ENCODE assay signal across 8 mouse cellular contexts in the genomic region with DNA sequence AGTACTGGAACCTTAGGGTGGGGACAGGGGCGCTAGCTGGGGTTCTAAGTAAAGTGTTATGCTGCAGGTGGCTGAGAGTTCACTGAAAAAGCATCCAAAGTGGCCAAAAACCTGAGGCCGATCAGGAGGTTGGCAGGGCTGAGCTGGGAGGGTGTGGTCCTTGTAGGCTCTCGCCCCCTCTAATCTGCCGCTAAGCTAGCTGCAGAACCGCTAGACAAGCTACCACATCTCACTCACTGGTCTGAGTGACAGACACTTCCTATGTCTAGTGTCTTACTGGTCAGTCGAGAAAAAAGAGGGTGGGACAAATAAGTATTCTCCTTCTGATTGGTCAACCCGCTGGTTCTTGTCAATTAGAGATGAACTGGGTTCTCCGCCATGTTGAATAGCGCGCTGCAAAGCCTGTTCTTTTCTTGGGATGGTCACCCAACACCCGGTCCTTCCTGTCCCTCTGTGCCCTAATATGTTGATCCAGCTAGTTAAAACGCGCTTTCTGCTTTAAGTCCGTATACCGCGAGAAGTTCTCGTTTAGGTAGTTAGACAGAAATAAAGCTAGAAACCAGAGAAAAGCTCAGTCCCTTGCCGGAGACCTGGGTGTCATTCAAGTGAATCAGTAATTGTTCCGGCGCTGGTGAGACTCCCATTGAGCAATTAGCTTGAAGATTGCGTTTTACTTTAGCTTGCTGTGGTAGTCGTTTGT. TPM values are rescaled to one million over a fixed set of nuclear protein-coding genes. Genes with fewer than 3 reads are reported as not detected.
DNase-seq lines count a peak whose midpoint lies in the region; ATAC-seq lines count a peak whose summit lies in the region.

TSS of gene Fam161a (plus strand) at position 51 of the 700 bp plus-strand sequence.

- peak; percentile 52 for DNase-seq in 416B (ENCODE audit: low read depth)
- DNase-seq in adrenal gland, postnatal 36 days: peak; percentile 63 to 79
- peak; percentile 99 for DNase-seq in heart, adult 11 months
- peak; percentile 88 for DNase-seq in kidney, adult 11 months
- peak; percentile 74 for DNase-seq in left cerebral cortex, postnatal 4 days
- DNase-seq in midbrain, embryonic 11.5 days (ENCODE audit: low spot score, missing footprints): peak; percentile 98
- DNase-seq in right cerebral cortex, postnatal 4 days: peak; percentile 64

- peaks cover 15% of the 10 kb centered on the region for H3K36me3 ChIP-seq in embryonic facial prominence, embryonic 12.5 days
- H3K36me3 ChIP-seq in midbrain, embryonic 11.5 days (ENCODE audit: control insufficient read depth, insufficient read depth, low read length): peaks cover 10% of the 10 kb centered on the region; the same call in 1 of the 2 replicates

- no peaks in the 10 kb centered on the region for H3K9me3 ChIP-seq in embryonic facial prominence, embryonic 12.5 days
- no peaks in the 10 kb centered on the region for H3K9me3 ChIP-seq in midbrain, embryonic 11.5 days (ENCODE audit: control insufficient read depth, low read length)

- H3K27ac ChIP-seq in embryonic facial prominence, embryonic 12.5 days: peak within 1 kb of the TSS; percentile 89
- peak within 1 kb of the TSS; percentile 55 for H3K27ac ChIP-seq in midbrain, embryonic 11.5 days (ENCODE audit: low read depth, low read length)

- peak within 1 kb of the TSS; percentile 58 for H3K4me3 ChIP-seq in embryonic facial prominence, embryonic 12.5 days
- H3K4me3 ChIP-seq in midbrain, embryonic 11.5 days (ENCODE audit: low read depth, low read length): peak within 1 kb of the TSS; percentile 40

- peak; percentile 89 for ATAC-seq in embryonic facial prominence, embryonic 12.5 days (ENCODE audit: insufficient number of reproducible peaks, insufficient read depth, low FRiP score, low TSS enrichment)
- peak; percentile 93 for ATAC-seq in midbrain, embryonic 11.5 days (ENCODE audit: low FRiP score)

- WGBS in embryonic facial prominence, embryonic 12.5 days: 1% methylated on average over 22 of the region's 22 CpGs
- WGBS in midbrain, embryonic 11.5 days: under 1% methylated on average over 22 of the region's 22 CpGs

- H3K27me3 ChIP-seq in embryonic facial prominence, embryonic 12.5 days: no peaks in the 10 kb centered on the region
- H3K27me3 ChIP-seq in midbrain, embryonic 11.5 days (ENCODE audit: control insufficient read depth, insufficient read depth, low read length): no peaks in the 10 kb centered on the region

- peak within 1 kb of the TSS; percentile 66 for H3K9ac ChIP-seq in embryonic facial prominence, embryonic 12.5 days
- peak within 1 kb of the TSS; percentile 66 for H3K9ac ChIP-seq in midbrain, embryonic 11.5 days (ENCODE audit: low read length)

- intact Hi-C loops in left cerebral cortex, postnatal 4 days (cut with DNase I): loop anchor here (5.0 kb wide), 1 partner anchor 265 kb away; no protein-coding TSS in a partner anchor

- no peaks in the 10 kb centered on the region for H3K4me1 ChIP-seq in embryonic facial prominence, embryonic 12.5 days
- peaks cover 4% of the 10 kb centered on the region; the same call in 1 of the 2 replicates for H3K4me1 ChIP-seq in midbrain, embryonic 11.5 days (ENCODE audit: control insufficient read depth, insufficient read depth, low read length)

- H3K4me2 ChIP-seq in embryonic facial prominence, embryonic 12.5 days (replicated peaks): peak within 1 kb of the TSS; percentile 73
- H3K4me2 ChIP-seq in midbrain, embryonic 11.5 days: peak within 1 kb of the TSS; percentile 62

RNA-seq across cellular contexts. Expression of gene Fam161a, which starts in this region (rescaled TPM):
- total RNA-seq in adrenal gland, postnatal 36 days (2021): 10 to 100 TPM; 20.4 to 34.5 TPM
- polyA plus RNA-seq in embryonic facial prominence, embryonic 12.5 days (2016; fragmentation: Nextera tagmentation; extraction: Ambion mirVana): 4.7 and 5.5 TPM in 2 replicates
- 1 to 10 TPM; 3.9 to 4.3 TPM for total RNA-seq in left cerebral cortex, postnatal 4 days (2021)
- 3.8 and 4.0 TPM in 2 replicates for polyA plus RNA-seq in midbrain, embryonic 11.5 days (2014; fragmentation: Nextera tagmentation; extraction: Ambion mirVana)

Comparison
In these comparisons a context has a peak if more than half of its experiments do, and no peak if none do; other contexts are left out.
1. Peak in every context shown above with its lines: DNase-seq, ATAC-seq, H3K4me3 ChIP-seq and H3K27ac ChIP-seq.
2. RNA of gene Fam161a (total RNA-seq): 20.4 to 34.5 TPM in adrenal gland, postnatal 36 days; 3.9 to 4.3 TPM in left cerebral cortex, postnatal 4 days; every median in the first group is over 4 times any median in the second.